Mouse (Mus musculus) neural tube, embryonic 12.5 days (tissue): Measurements from ENCODE around the gene Gale. TPM values are rescaled to one million over a fixed set of nuclear protein-coding genes. Genes with fewer than 3 reads are reported as not detected.
A peak's percentile ranks its signal among the peaks of the same experiment; 100 is the strongest.

ENCODE experiments used
- ATAC-seq: fragments of 200-750 bp; cut with Nextera tagmentation; 2 replicates; pipeline ENCODE4 v1.8.0; 2017; ENCODE audit warnings: low read depth, mild to moderate bottlenecking, moderate TSS enrichment, moderate library complexity; ENCODE audit not compliant: low FRiP score
- H3K27ac ChIP-seq: fragments of 300-500 bp; sonication (generic); 2 replicates; pipeline ENCODE4 v1.5.1; 2016
- H3K27me3 ChIP-seq: fragments of 300-500 bp; sonication (generic); replicated peaks from 2 replicates; pipeline ENCODE4 v1.6.1; 2016; ENCODE audit warnings: mild to moderate bottlenecking
- H3K36me3 ChIP-seq: fragments of 300-500 bp; sonication (generic); 2 replicates; pipeline ENCODE4 v1.6.1; 2016; ENCODE audit warnings: mild to moderate bottlenecking
- H3K4me1 ChIP-seq: fragments of 300-500 bp; sonication (generic); 2 replicates; pipeline ENCODE4 v1.6.1; 2016
- H3K4me2 ChIP-seq: fragments of 300-500 bp; sonication (generic); replicated peaks from 2 replicates; pipeline ENCODE4 v1.6.1; 2016; ENCODE audit warnings: mild to moderate bottlenecking
- H3K4me3 ChIP-seq: fragments of 300-500 bp; sonication (generic); 2 replicates; pipeline ENCODE4 v1.5.1; 2016
- H3K9ac ChIP-seq: fragments of 300-500 bp; sonication (generic); 2 replicates; pipeline ENCODE4 v1.6.1; 2016; ENCODE audit warnings: mild to moderate bottlenecking
- H3K9me3 ChIP-seq: fragments of 300-500 bp; sonication (generic); 2 replicates; pipeline ENCODE4 v1.6.1; 2016; ENCODE audit warnings: mild to moderate bottlenecking
- WGBS: fragments of 180-500 bp; shearing (Covaris S2); methylation state at CpG from one replicate; pipeline ENCODE4 v1.1.7; 2016; 5-methylcytosine and 5-hydroxymethylcytosine counted together
- polyA plus RNA-seq: library from polyadenylated mRNA; unstranded; fragments of >200 nt; fragmentation: Nextera tagmentation; extraction: Ambion mirVana; gene quantifications from 2 replicates; pipeline ENCODE4 v1.2.1, GENCODE M21; 2016

The Gale gene
- polyA plus RNA-seq, 1 experiment from 2014 or later, result 38.9 TPM

GRCm38 (mm10) chr4:135962946-135963345 lies 581 bp upstream of the Gale start:
- WGBS, result 7% methylated on average over 15 of the region's 15 CpGs
- Histone ChIP-seq H3K27ac (peak overlapping the region; percentile 57; the same call in 1 of the 2 replicates), H3K4me3 (peak overlapping the region; percentile 66), H3K4me2 (peak overlapping the region; percentile 78), H3K4me1 (peaks cover 15% of the 10 kb centered on the region), H3K36me3 (peaks cover 42% of the 10 kb centered on the region), H3K9me3 (no peaks in the 10 kb centered on the region), H3K27me3 (no peaks in the 10 kb centered on the region), H3K9ac (peak overlapping the region; percentile 82)
- no peak for ATAC-seq

- H3K27ac ChIP-seq, result no peak overlapping the region
- H3K4me1 ChIP-seq, result peaks cover 15% of the 10 kb centered on the region
- H3K9me3 ChIP-seq, result no peaks in the 10 kb centered on the region
- peak overlapping the region; percentile 82 for H3K9ac ChIP-seq
- H3K36me3 ChIP-seq, result peaks cover 47% of the 10 kb centered on the region
- no peak for ATAC-seq
- 6% methylated on average over 12 of the region's 12 CpGs for WGBS
- H3K4me2 ChIP-seq, result peak overlapping the region; percentile 78
- peak overlapping the region; percentile 66 for H3K4me3 ChIP-seq
- no peaks in the 10 kb centered on the region for H3K27me3 ChIP-seq
Observed at GRCm38 (mm10) chr4:135964426-135964825, 899 bp downstream of the Gale start.

GRCm38 (mm10) chr4:135965113-135965512 lies 1.6 kb downstream of the Gale start:
- Histone ChIP-seq H3K4me1 (peaks cover 15% of the 10 kb centered on the region), H3K27ac (no peak overlapping the region), H3K4me3 (no peak overlapping the region), H3K9ac (no peak overlapping the region), H3K27me3 (no peaks in the 10 kb centered on the region), H3K36me3 (peaks cover 48% of the 10 kb centered on the region), H3K9me3 (no peaks in the 10 kb centered on the region), H3K4me2 (no peak overlapping the region)
- 87% methylated on average over 9 of the region's 9 CpGs for WGBS
- ATAC-seq, result no peak

- Histone ChIP-seq H3K9me3 (no peaks in the 10 kb centered on the region), H3K4me3 (no peak overlapping the region), H3K4me2 (no peak overlapping the region), H3K27me3 (no peaks in the 10 kb centered on the region), H3K27ac (no peak overlapping the region), H3K4me1 (peaks cover 24% of the 10 kb centered on the region), H3K36me3 (peaks cover 53% of the 10 kb centered on the region), H3K9ac (no peak overlapping the region)
- ATAC-seq, result no peak
- WGBS, result 93% methylated on average over 16 of the region's 16 CpGs
Observed at GRCm38 (mm10) chr4:135966283-135966682, 2.8 kb downstream of the Gale start.

- no peak for ATAC-seq
- Histone ChIP-seq H3K27ac (no peak overlapping the region), H3K9me3 (no peaks in the 10 kb centered on the region), H3K4me3 (no peak overlapping the region), H3K9ac (no peak overlapping the region), H3K27me3 (no peaks in the 10 kb centered on the region), H3K4me2 (no peak overlapping the region), H3K4me1 (peaks cover 33% of the 10 kb centered on the region), H3K36me3 (peaks cover 53% of the 10 kb centered on the region)
- 89% methylated on average over 18 of the region's 18 CpGs for WGBS
Observed at GRCm38 (mm10) chr4:135967086-135967760, 3.7 kb downstream of the Gale start.

GRCm38 (mm10) chr4:135968271-135968869 lies 4.8 kb downstream of the Gale start:
- no peak overlapping the region for H3K9ac ChIP-seq
- no peak overlapping the region for H3K4me3 ChIP-seq
- peaks cover 53% of the 10 kb centered on the region for H3K36me3 ChIP-seq
- H3K9me3 ChIP-seq, result no peaks in the 10 kb centered on the region
- 73% methylated on average over 19 of the region's 19 CpGs for WGBS
- H3K4me2 ChIP-seq, result no peak overlapping the region
- ATAC-seq, result no peak
- no peak overlapping the region for H3K27ac ChIP-seq
- H3K4me1 ChIP-seq, result peaks cover 31% of the 10 kb centered on the region
- H3K27me3 ChIP-seq, result no peaks in the 10 kb centered on the region

- Histone ChIP-seq H3K4me2 (no peak overlapping the region), H3K27ac (no peak overlapping the region), H3K4me3 (no peak overlapping the region), H3K9me3 (no peaks in the 10 kb centered on the region), H3K4me1 (peaks cover 27% of the 10 kb centered on the region), H3K27me3 (no peaks in the 10 kb centered on the region), H3K9ac (no peak overlapping the region), H3K36me3 (peaks cover 55% of the 10 kb centered on the region)
- ATAC-seq, result no peak
- 95% methylated on average over 13 of the region's 13 CpGs for whole genome bisulfite sequencing
Observed at GRCm38 (mm10) chr4:135969070-135969750, 5.7 kb downstream of the Gale start.

- no peak overlapping the region for H3K27ac ChIP-seq
- 94% methylated on average over 11 of the region's 11 CpGs for WGBS
- no peak overlapping the region for H3K4me3 ChIP-seq
- no peaks in the 10 kb centered on the region for H3K9me3 ChIP-seq
- no peak for ATAC-seq
- H3K9ac ChIP-seq, result no peak overlapping the region
- H3K36me3 ChIP-seq, result peaks cover 67% of the 10 kb centered on the region
- H3K4me2 ChIP-seq, result peak overlapping the region; percentile 99
- H3K4me1 ChIP-seq, result peaks cover 22% of the 10 kb centered on the region
- H3K27me3 ChIP-seq, result no peaks in the 10 kb centered on the region
Observed at GRCm38 (mm10) chr4:135970585-135970984, 7.1 kb downstream of the Gale start.

- Histone ChIP-seq H3K27me3 (no peaks in the 10 kb centered on the region), H3K9ac (peak overlapping the region; percentile 93), H3K4me1 (peaks cover 22% of the 10 kb centered on the region), H3K4me3 (peak overlapping the region; percentile 100), H3K27ac (no peak overlapping the region), H3K9me3 (no peaks in the 10 kb centered on the region), H3K36me3 (peaks cover 69% of the 10 kb centered on the region), H3K4me2 (peak overlapping the region; percentile 99)
- under 1% methylated on average over 35 of the region's 35 CpGs for WGBS
- ATAC-seq, result peak; percentile 65
Observed at GRCm38 (mm10) chr4:135971805-135972555, 8.5 kb downstream of the Gale start.

GRCm38 (mm10) chr4:135972556-135972906 lies 9.0 kb downstream of the Gale start, which contains the start of gene Lypla2:
TSS of gene Lypla2 (minus strand) at chr4:135972626.
- peaks cover 22% of the 10 kb centered on the region for H3K4me1 ChIP-seq
- no peaks in the 10 kb centered on the region for H3K9me3 ChIP-seq
- H3K27ac ChIP-seq, result no peak within 1 kb of the TSS
- peaks cover 66% of the 10 kb centered on the region for H3K36me3 ChIP-seq
- under 1% methylated on average over 17 of the region's 19 CpGs for WGBS
- H3K27me3 ChIP-seq, result no peaks in the 10 kb centered on the region
- peak within 1 kb of the TSS; percentile 99 for H3K4me2 ChIP-seq
- ATAC-seq, result peak; percentile 79
- H3K9ac ChIP-seq, result peak within 1 kb of the TSS; percentile 93
- H3K4me3 ChIP-seq, result peak within 1 kb of the TSS; percentile 100

GRCm38 (mm10) chr4:135972911-135973811 lies 9.6 kb downstream of the Gale start:
- 78% methylated on average over 13 of the region's 13 CpGs for WGBS
- no peak overlapping the region for H3K27ac ChIP-seq

More at GRCm38 (mm10) chr4:135972911-135973811, 9.6 kb downstream of the Gale start:
- peak overlapping the region; percentile 93; the same call in 1 of the 2 replicates for H3K9ac ChIP-seq
- peak overlapping the region; percentile 99 for H3K4me2 ChIP-seq
- peaks cover 60% of the 10 kb centered on the region for H3K36me3 ChIP-seq
- no peak for ATAC-seq
- no peaks in the 10 kb centered on the region for H3K27me3 ChIP-seq
- no peaks in the 10 kb centered on the region for H3K9me3 ChIP-seq
- H3K4me3 ChIP-seq, result peak overlapping the region; percentile 100
- peaks cover 22% of the 10 kb centered on the region for H3K4me1 ChIP-seq
